Mouse (Mus musculus): Measurements from ENCODE around the gene Rabgap1l.

DNA sequence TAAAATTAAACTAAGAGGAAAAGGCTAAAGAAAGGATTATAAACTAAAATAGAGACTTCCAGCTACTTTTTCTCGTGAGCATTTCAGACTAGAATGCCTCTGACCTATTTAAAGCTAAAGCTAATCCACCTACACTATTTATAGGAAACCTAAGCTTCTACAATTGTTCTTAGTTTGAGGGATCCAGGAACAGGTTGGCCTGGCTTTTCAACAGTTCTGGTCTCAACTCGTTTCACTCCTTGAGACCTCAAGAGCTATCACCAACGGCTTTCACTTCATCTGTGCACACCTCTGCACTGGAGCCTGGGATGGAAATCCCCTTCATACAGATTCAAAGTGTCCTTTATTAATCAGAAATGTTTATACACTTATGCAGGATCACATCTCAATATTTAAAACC lies 271.1 kb downstream of the Rabgap1l start:
- TF ChIP-seq CTCF (IDR thresholded peaks at IDR 0.05; ENCODE audit: low read depth, low read length) (no peak), POLR2A (IDR thresholded peaks at IDR 0.05; ENCODE audit: insufficient read depth, low read length) (no peak)
